Mouse (Mus musculus) CH12.LX (cell line): ENCODE results near the gene Ccdc184. TPM values are rescaled to one million over a fixed set of nuclear protein-coding genes. Genes with fewer than 3 reads are reported as not detected.

Experiments used
- DNase-seq: peaks from one replicate; pipeline ENCODE4 v3.0.0-alpha.2; 2013; ENCODE audit errors: extremely low read depth
- H3K27ac ChIP-seq: 2 replicates; pipeline ENCODE4 v1.5.1; 2012; ENCODE audit warnings: low read depth, mild to moderate bottlenecking, control low read depth, moderate library complexity; ENCODE audit not compliant: insufficient read depth
- H3K27me3 ChIP-seq: replicated peaks from 2 replicates; pipeline ENCODE3; 2012; ENCODE audit warnings: inconsistent platforms
- H3K36me3 ChIP-seq, 2 experiments: replicated peaks in 1 of 2; 2 replicates each; pipeline versions ENCODE3 to v1.6.1; 2012; ENCODE audit warnings: inconsistent platforms in 1 of 2, low read length in 1 of 2, mild to moderate bottlenecking in 1 of 2, mixed read lengths in 1 of 2, moderate library complexity in 1 of 2; ENCODE audit not compliant: control insufficient read depth in 1 of 2, insufficient read depth in 1 of 2
- H3K4me1 ChIP-seq, 2 experiments: 2 replicates each; pipeline ENCODE4 v1.6.1; 2012; ENCODE audit warnings: inconsistent platforms in 1 of 2, moderate library complexity in 1 of 2; ENCODE audit not compliant: insufficient read depth in 2 of 2, control insufficient read depth in 1 of 2
- H3K4me2 ChIP-seq: 2 replicates; pipeline ENCODE4 v1.6.1; 2012; ENCODE audit warnings: low read depth, mild to moderate bottlenecking, control low read depth; ENCODE audit not compliant: poor library complexity, insufficient read depth, severe bottlenecking
- H3K4me3 ChIP-seq, 3 experiments: fragments of 150-350 bp in 1 of 3; sonication (generic) in 1 of 3; replicated peaks in 1 of 3; 2 replicates each; pipeline versions ENCODE3 to v1.5.1; 2011 to 2012; ENCODE audit warnings: low read depth in 2 of 3, low read length in 2 of 3, mild to moderate bottlenecking in 2 of 3, moderate library complexity in 2 of 3, control low read depth in 1 of 3, improper control_type of control experiment in 1 of 3, inconsistent platforms in 1 of 3, mixed read lengths in 1 of 3; ENCODE audit not compliant: poor library complexity in 1 of 3
- H3K79me2 ChIP-seq: replicated peaks from 2 replicates; pipeline ENCODE4 v1.6.1; 2012; ENCODE audit warnings: mild to moderate bottlenecking, moderate library complexity; ENCODE audit not compliant: control insufficient read depth, poor library complexity, insufficient read depth, severe bottlenecking; ENCODE audit errors: extremely low read depth
- H3K9ac ChIP-seq: 2 replicates; pipeline ENCODE4 v1.6.1; 2012; ENCODE audit warnings: low read depth, mild to moderate bottlenecking, control low read depth, moderate library complexity; ENCODE audit not compliant: insufficient read depth
- H3K9me3 ChIP-seq: replicated peaks from 2 replicates; pipeline ENCODE3; 2012; ENCODE audit warnings: low read length, inconsistent platforms, mixed read lengths
- E2F4 ChIP-seq: IDR thresholded peaks from 2 replicates; pipeline ENCODE4 v1.6.1; 2011; ENCODE audit warnings: low read depth, low read length, improper control_type of control experiment; ENCODE audit not compliant: insufficient replicate concordance
- ELF1 ChIP-seq: IDR thresholded peaks from 2 replicates; pipeline ENCODE4 v1.6.1; 2014; ENCODE audit warnings: low read depth, mild to moderate bottlenecking, inconsistent platforms, low read length, improper control_type of control experiment
- HCFC1 ChIP-seq: IDR thresholded peaks from 2 replicates; pipeline ENCODE4 v1.6.1; 2012; ENCODE audit warnings: low read depth, mild to moderate bottlenecking, inconsistent platforms, low read length, improper control_type of control experiment
- JUND ChIP-seq: conservative IDR thresholded peaks from 2 replicates; pipeline ENCODE4 v1.6.1; 2011; ENCODE audit warnings: low read depth, low read length, improper control_type of control experiment
- MAX ChIP-seq: IDR thresholded peaks from 2 replicates; pipeline ENCODE4 v1.6.1; 2011; ENCODE audit warnings: low read length, improper control_type of control experiment
- MAZ ChIP-seq: IDR thresholded peaks from 2 replicates; pipeline ENCODE4 v1.6.1; 2012; ENCODE audit warnings: low read depth, mild to moderate bottlenecking, inconsistent platforms, low read length, improper control_type of control experiment, moderate library complexity
- MEF2A ChIP-seq: IDR thresholded peaks from 2 replicates; pipeline ENCODE4 v1.6.1; 2014; ENCODE audit warnings: low read depth, mild to moderate bottlenecking, inconsistent platforms, low read length, improper control_type of control experiment, borderline replicate concordance
- RAD21 ChIP-seq: IDR thresholded peaks from 2 replicates; pipeline ENCODE4 v1.6.1; 2011; ENCODE audit warnings: low read depth, mild to moderate bottlenecking, low read length, improper control_type of control experiment, moderate library complexity
- SIN3A ChIP-seq: IDR thresholded peaks from 2 replicates; pipeline ENCODE4 v1.6.1; 2012; ENCODE audit warnings: low read length, improper control_type of control experiment, inconsistent platforms
- TCF12 ChIP-seq: IDR thresholded peaks from 2 replicates; pipeline ENCODE4 v1.6.1; 2014; ENCODE audit warnings: low read depth, mild to moderate bottlenecking, inconsistent platforms, low read length, improper control_type of control experiment
- USF1 ChIP-seq: IDR thresholded peaks from 2 replicates; pipeline ENCODE4 v1.6.1; 2014; ENCODE audit warnings: low read depth, mild to moderate bottlenecking, inconsistent platforms, low read length, improper control_type of control experiment
- USF2 ChIP-seq: conservative IDR thresholded peaks from 2 replicates; pipeline ENCODE4 v1.6.1; 2011; ENCODE audit warnings: low read depth, low read length, improper control_type of control experiment
- ZKSCAN1 ChIP-seq: IDR thresholded peaks from 2 replicates; pipeline ENCODE4 v1.6.1; 2012; ENCODE audit warnings: low read depth, inconsistent platforms, low read length, improper control_type of control experiment, borderline replicate concordance
- dilution Hi-C: fragments of 300-500 bp; cut with MboI; formaldehyde crosslinking; loops from 2 replicates; pipeline ENCODE4 v1.14.3; 2020; ENCODE audit warnings: low sequenced_read_pairs; ENCODE audit not compliant: extremely low pct_unique_long_range_greater_than_20kb, extremely low pct_ligation_motif_present
- in situ Hi-C: fragments of 300-500 bp; cut with MboI; formaldehyde crosslinking; loops from 3 replicates; pipeline ENCODE4 v1.14.3; 2019; ENCODE audit warnings: low sequenced_read_pairs, low pct_ligation_motif_present, low pct_unique_long_range_greater_than_20kb, mixed read lengths
- polyA plus RNA-seq: library from polyadenylated mRNA; unstranded; fragments of >175 nt; gene quantifications from 2 replicates; pipeline ENCODE4 v1.2.1, GENCODE M21; 2012; ENCODE audit warnings: low read depth; ENCODE audit not compliant: insufficient read length
- total RNA-seq, 2 experiments: library from RNA; depleted of rRNA; stranded (reverse); fragments of 300-350 nt in 1 of 2; fragments of >200 nt in 1 of 2; gene quantifications; 2 replicates each; pipeline ENCODE4 v1.2.3; 2012 to 2014

Ccdc184 gene
- total and polyA plus RNA-seq, 3 experiments = 0.04 to 0.17 TPM; not detected in 1

DNA sequence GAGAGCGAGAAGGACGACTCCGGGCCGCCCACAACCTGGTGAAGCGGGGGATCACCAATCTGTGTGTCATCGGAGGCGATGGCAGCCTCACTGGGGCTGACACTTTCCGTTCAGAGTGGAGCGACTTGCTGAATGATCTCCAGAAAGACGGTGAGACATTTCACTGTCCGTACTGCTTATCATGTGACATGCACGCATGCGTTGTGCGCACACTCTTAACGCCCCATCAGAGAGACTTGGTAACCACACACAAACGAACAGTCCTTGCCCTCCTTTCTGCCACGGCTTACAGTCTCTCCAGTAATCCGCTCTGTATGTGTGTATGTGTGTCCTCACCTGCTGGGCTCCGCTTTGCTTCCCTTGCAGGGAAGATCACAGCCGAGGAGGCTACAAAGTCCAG is 46.1 kb upstream of the Ccdc184 start:
- H3K4me2 ChIP-seq = no peak overlapping the region
- H3K9ac ChIP-seq = no peak overlapping the region
- H3K27ac ChIP-seq = no peak overlapping the region
- dilution Hi-C loops = no loop called here
- H3K27me3 ChIP-seq = no peaks in the 10 kb centered on the region
- no peaks in the 10 kb centered on the region for H3K79me2 ChIP-seq
- H3K9me3 ChIP-seq = no peaks in the 10 kb centered on the region
- TF ChIP-seq E2F4 (no peak), ELF1 (no peak), TCF12 (no peak), USF2 (no peak), ZKSCAN1 (no peak), MAX (no peak), MAZ (no peak), JUND (no peak)
- H3K4me3 ChIP-seq = no peak overlapping the region
- H3K4me1 ChIP-seq = peaks cover 0 to 6% of the 10 kb centered on the region in 2 experiments; a peak in 1 of 4 replicates
- no peak for DNase-seq
- in situ Hi-C loops = no loop called here
- peaks cover 47 to 94% of the 10 kb centered on the region in 2 experiments for H3K36me3 ChIP-seq

DNA sequence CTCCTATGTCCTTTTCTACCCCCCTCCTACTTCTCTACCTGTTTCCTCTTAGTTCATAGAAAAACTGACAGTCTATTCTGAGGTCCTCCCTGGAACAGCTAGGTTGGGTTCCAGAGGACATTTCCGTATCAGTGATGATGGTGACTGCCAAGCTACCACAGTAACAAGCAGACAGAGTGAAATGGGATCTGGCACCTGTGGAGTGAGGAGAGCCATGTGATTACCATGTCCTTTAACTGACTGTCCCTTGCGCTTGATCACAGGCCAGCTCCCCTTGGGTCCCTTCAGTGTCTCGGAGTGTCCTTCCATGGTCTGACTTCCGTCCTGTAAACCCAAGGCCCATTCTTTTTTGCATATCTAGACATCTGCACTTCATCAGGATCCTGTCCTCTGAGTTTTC is 36.0 kb upstream of the Ccdc184 start:
- in situ Hi-C loops (no loop called here), dilution Hi-C loops (no loop called here)
- Histone ChIP-seq H3K4me1 (no peaks in the 10 kb centered on the region), H3K4me3 (no peak overlapping the region), H3K9me3 (no peaks in the 10 kb centered on the region), H3K27me3 (no peaks in the 10 kb centered on the region), H3K79me2 (no peaks in the 10 kb centered on the region), H3K9ac (no peak overlapping the region), H3K27ac (no peak overlapping the region), H3K4me2 (no peak overlapping the region), H3K36me3 (peaks cover 42 to 98% of the 10 kb centered on the region in 2 experiments)
- no peak for DNase-seq
- TF ChIP-seq ELF1 = no peak
- TF ChIP-seq MEF2A = no peak
- no peak for TF ChIP-seq HCFC1

DNA sequence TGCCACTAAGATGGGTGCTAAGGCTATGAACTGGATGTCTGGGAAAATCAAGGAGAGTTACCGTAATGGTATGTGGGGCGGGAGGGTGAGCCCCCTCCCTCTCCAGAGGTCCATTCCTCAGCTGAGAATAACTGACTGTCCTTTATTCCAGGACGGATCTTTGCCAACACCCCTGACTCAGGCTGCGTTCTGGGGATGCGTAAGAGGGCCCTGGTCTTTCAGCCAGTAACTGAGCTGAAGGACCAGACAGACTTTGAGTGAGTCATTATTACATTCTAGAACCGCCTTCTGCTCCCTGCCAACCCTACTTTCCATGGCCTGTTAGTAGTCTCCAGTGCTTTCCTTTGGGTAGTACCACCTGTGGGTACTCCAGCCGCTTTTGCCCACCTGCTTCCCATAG is 35.5 kb upstream of the Ccdc184 start:
- Histone ChIP-seq H3K4me3 (no peak overlapping the region), H3K9me3 (no peaks in the 10 kb centered on the region), H3K4me2 (no peak overlapping the region), H3K27me3 (no peaks in the 10 kb centered on the region), H3K36me3 (peaks cover 44 to 98% of the 10 kb centered on the region in 2 experiments), H3K9ac (no peak overlapping the region), H3K4me1 (no peaks in the 10 kb centered on the region), H3K27ac (no peak overlapping the region), H3K79me2 (no peaks in the 10 kb centered on the region)
- DNase-seq = no peak
- dilution Hi-C loops = no loop called here
- TF ChIP-seq RAD21 (no peak), MAZ (no peak), E2F4 (no peak), USF1 (no peak), SIN3A (no peak)
- TF ChIP-seq, all 38 proteins: peak for 0
- in situ Hi-C loops = no loop called here
